Mouse (Mus musculus) testis, adult 2 months (tissue): ENCODE measurements at regions not wholly inside any gene's neighbourhood (a gene's known extent, or its start where the extent isn't known, plus 50 kb on each side); places are given as distances from the start of the nearest gene placed in this dataset.
A peak's percentile ranks its signal among the peaks of the same experiment; 100 is the strongest.
"Not testable (repeated sequence)": the region's sequence is repeated elsewhere in the genome, so short reads cannot be mapped to it uniquely, and the experiment has no call there.

Experiments used
- H3K27ac ChIP-seq: fragments of 200-500 bp; 2 replicates; pipeline ENCODE4 v1.5.1; 2012; ENCODE audit warnings: low read depth, low read length; ENCODE audit not compliant: control insufficient read depth, insufficient read depth
- H3K27me3 ChIP-seq: fragments of 200-500 bp; 2 replicates; pipeline ENCODE4 v1.6.1; 2012; ENCODE audit warnings: mild to moderate bottlenecking, low read length, moderate library complexity; ENCODE audit not compliant: control insufficient read depth, insufficient read depth
- H3K36me3 ChIP-seq: fragments of 200-500 bp; 2 replicates; pipeline ENCODE4 v1.6.1; 2012; ENCODE audit warnings: mild to moderate bottlenecking, low read length; ENCODE audit not compliant: control insufficient read depth, insufficient read depth
- H3K4me1 ChIP-seq: fragments of 200-500 bp; 2 replicates; pipeline ENCODE4 v1.6.1; 2012; ENCODE audit warnings: low read length; ENCODE audit not compliant: control insufficient read depth, insufficient read depth
- H3K4me3 ChIP-seq: fragments of 200-500 bp; 2 replicates; pipeline ENCODE4 v1.5.1; 2012; ENCODE audit warnings: low read depth, mild to moderate bottlenecking, low read length, moderate library complexity, mixed read lengths; ENCODE audit not compliant: control insufficient read depth
- CTCF ChIP-seq: fragments of 200-500 bp; IDR thresholded peaks from 2 replicates; pipeline ENCODE4 v1.5.1; 2012; ENCODE audit warnings: low read depth, mild to moderate bottlenecking, inconsistent platforms, low read length, moderate library complexity; ENCODE audit not compliant: control insufficient read depth, insufficient read depth, insufficient replicate concordance
- POLR2A ChIP-seq: fragments of 200-500 bp; IDR thresholded peaks from 2 replicates; pipeline ENCODE4 v1.6.1; 2012; ENCODE audit warnings: low read depth, mild to moderate bottlenecking, inconsistent platforms, low read length, moderate library complexity; ENCODE audit not compliant: control insufficient read depth

DNA sequence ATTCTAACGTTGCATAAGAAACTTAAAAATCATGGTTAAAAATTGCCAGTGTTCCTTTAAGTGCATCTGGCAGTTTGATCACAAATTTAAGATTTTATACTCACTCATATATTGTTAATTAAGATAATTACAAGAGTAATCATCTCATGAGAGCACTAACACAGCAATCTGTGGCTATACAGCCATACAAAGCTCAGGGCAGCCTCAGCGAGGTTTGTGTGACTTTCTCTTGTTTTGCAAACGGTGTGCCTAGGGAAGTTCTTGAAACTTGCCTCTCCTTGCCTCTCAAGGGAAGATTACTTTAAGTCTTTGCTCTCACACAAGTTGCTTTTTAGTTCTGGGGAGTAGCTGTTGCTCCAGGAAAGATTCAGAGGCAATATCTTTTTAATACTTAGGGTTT is 58.1 kb upstream of the Slc1a4 start:
- H3K4me3 ChIP-seq, result no peak overlapping the region
- H3K36me3 ChIP-seq, result no peaks in the 10 kb centered on the region
- H3K4me1 ChIP-seq, result no peaks in the 10 kb centered on the region
- no peak overlapping the region for H3K27ac ChIP-seq
- TF ChIP-seq CTCF (no peak), POLR2A (no peak)
- no peaks in the 10 kb centered on the region for H3K27me3 ChIP-seq

DNA sequence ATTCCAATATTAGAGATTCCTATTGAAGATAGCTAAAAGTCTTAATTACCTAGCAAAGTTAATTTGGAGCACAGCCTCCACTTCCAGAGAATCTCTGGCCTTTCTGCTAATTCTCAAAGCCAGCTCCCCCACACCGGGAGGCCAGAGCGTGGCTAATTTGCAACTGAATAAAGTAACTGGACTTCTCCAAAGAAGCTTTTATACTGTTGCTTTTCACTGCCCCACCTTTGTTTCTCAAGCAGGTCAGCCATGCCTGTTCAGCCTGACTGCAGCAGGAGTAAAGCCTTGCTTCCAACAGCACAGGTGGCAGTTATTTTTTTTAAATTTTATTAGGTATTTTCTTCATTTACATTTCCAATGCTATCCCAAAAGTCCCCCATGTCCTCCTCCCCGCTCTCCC is 60.8 kb upstream of the Slc1a4 start:
- H3K36me3 ChIP-seq, H3K27me3 ChIP-seq, H3K4me3 ChIP-seq, H3K27ac ChIP-seq, H3K4me1 ChIP-seq: not testable (repeated sequence)

- H3K27me3 ChIP-seq, H3K36me3 ChIP-seq, H3K4me1 ChIP-seq, H3K4me3 ChIP-seq, H3K27ac ChIP-seq: not testable (repeated sequence)
These were observed 61.3 kb upstream of the Slc1a4 start for GRCm38 (mm10) chr11:20393807-20394206.

DNA sequence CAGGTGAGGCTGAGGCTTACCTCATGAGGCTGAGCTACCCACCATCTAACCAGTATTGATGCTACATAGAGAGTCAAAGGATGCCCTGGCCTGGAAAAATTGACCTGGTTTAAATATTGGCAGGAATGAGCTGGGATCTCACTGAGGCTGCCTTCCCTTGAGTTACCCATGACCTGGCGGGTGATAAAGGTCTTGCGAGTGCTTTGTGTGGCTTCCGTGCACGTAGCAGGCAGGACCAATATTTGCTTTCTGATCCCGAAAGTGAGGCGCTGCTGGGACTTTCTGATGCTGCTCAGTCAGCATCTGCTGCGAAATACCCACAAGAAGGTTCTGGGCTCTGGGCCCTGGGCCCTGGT is 63.3 kb upstream of the Slc1a4 start:
- Histone ChIP-seq H3K4me3 (no peak overlapping the region), H3K27me3 (no peaks in the 10 kb centered on the region), H3K36me3 (no peaks in the 10 kb centered on the region), H3K4me1 (peaks cover 8% of the 10 kb centered on the region), H3K27ac (no peak overlapping the region)
- TF ChIP-seq CTCF (no peak), POLR2A (no peak)

DNA sequence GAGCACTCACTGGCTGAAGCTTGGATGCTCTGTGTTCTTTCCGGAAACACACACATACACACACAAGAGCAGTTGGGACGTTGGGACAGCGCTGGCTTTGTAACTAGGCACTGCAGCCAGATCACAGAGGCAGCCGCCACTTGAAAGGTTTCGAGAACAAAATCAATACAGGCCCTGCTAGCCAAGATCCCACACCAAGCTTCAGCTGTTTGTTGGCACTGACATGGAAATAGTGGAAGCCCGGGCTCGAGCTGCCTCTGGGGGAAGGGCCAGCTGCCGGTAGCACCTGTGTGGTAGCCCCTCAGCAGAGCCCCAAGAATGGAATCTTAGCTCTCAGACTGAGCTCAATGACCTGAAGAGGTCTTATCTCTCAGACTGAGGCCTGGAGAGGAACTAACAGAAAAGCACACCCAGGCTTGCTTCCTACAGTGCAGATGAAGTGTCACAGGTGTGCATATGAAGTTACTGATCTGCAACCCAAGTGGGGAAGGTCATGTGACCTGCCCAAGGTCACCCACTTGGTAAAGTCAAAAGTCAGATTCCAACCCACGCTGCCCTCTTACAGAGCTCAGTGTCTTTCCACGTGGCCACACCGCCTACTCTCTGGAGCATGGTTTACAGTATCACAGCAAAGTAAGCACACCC is 63.8 kb upstream of the Slc1a4 start:
- H3K4me3 ChIP-seq, result no peak overlapping the region
- no peak overlapping the region for H3K27ac ChIP-seq
- no peaks in the 10 kb centered on the region for H3K27me3 ChIP-seq
- peaks cover 9% of the 10 kb centered on the region for H3K4me1 ChIP-seq
- TF ChIP-seq CTCF, result no peak
- no peak for TF ChIP-seq POLR2A
- no peaks in the 10 kb centered on the region for H3K36me3 ChIP-seq

DNA sequence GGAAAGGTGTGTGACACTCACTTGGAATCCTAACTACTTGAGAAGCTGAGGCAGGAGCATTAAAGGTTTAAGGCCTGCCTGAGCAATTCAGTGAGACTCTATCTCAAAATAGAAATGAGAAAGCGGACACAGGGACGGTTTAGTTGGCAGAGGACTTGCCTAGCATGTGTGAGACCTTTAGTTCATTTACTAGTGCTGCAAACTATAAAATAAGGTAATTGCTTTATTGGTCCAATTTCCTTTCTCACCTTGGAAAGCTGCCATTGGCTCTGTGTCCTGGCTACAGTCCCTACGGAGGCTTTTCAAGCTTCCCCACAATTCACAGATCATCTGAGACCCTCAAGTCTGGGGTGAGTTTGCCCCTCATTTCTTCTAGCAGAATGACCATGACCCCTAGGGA is 64.4 kb upstream of the Slc1a4 start:
- no peak overlapping the region for H3K27ac ChIP-seq
- peaks cover 9% of the 10 kb centered on the region for H3K4me1 ChIP-seq
- no peaks in the 10 kb centered on the region for H3K27me3 ChIP-seq
- TF ChIP-seq CTCF (no peak), POLR2A (no peak)
- H3K36me3 ChIP-seq, result no peaks in the 10 kb centered on the region
- H3K4me3 ChIP-seq, result no peak overlapping the region

DNA sequence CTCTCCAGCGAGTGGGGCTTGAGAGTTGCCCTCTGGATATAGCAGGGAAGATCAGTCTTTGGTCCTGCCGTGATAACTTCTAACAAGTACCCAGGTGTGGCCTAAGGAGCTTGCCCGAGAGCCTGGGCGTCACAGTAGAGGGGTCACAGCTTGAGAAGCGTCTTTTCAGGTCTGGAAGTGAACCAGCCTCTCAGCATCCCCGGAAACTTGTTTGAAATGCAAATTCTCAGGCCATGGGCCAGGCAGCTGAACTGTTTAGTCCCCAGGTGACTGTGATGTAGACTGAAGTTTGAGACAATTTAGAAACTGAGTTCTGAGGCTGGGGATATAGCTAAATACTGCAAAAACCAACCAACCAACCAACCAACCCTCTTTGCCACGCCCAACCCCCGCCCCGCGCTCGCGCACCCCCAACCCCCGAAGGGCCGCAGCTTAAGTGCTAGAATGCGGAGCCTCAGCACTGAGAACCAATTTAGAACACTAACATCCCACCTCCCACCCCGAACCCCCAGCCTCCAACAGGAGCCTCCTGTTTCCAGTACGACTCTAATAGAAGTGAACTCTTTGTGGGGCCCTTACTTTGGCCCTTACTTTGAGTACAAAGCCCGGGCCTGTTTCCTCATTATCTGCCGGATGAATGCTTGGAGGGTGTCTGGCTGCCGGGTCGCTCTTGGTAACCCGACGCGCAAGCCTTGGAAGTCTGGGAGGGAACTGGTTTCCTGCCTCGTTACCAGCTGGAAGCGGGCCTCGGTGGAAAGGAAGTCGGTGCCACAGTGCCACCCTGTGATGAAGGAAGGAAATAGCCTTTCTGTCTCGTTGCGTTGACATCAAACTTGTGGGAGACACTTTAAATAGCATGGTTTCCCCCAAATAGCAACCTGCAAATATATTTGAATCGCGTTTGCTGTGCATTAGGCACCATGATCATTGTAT is 68.1 kb upstream of the Slc1a4 start:
- H3K27ac ChIP-seq, result no peak overlapping the region
- TF ChIP-seq POLR2A, result no peak
- TF ChIP-seq CTCF, result peak; percentile 76; the same call in 1 of the 2 replicates
- peaks cover 12% of the 10 kb centered on the region for H3K4me1 ChIP-seq
- no peaks in the 10 kb centered on the region for H3K27me3 ChIP-seq
- peak overlapping the region; percentile 60 for H3K4me3 ChIP-seq
- H3K36me3 ChIP-seq, result no peaks in the 10 kb centered on the region

- Histone ChIP-seq H3K27me3 (no peaks in the 10 kb centered on the region), H3K27ac (no peak overlapping the region), H3K36me3 (no peaks in the 10 kb centered on the region), H3K4me1 (peaks cover 12% of the 10 kb centered on the region), H3K4me3 (no peak overlapping the region)
- no peak for TF ChIP-seq CTCF
- TF ChIP-seq POLR2A, result no peak
These were observed 70.9 kb upstream of the Slc1a4 start for GRCm38 (mm10) chr11:20403456-20403855.
